Comparison of ENCODE assay signal across 21 mouse cellular contexts in the genomic region with DNA sequence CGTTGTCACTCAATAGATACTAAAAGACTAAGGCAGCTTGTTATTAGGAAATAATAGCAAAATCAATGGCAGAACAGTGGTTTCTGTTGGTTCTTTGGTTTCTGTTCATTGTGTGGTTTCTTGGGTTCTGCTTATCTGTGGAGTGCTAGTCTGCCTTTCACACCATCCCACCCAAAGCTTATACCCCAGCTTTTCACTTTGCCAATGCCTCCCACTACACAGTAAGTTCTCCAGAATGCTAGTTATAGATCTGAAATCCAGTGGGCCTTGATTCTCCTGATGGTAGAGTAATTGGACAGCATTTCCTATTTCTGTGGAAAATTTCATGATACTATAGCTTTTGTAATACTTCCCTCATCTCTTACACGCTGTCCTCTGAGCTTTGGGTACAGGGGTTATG.
"Had no signal": no experiment of that assay in that cellular context is flagged by ENCODE, and none has a peak within 500 bp of the region (broad histone marks: within the 10 kb centered on the region; RNA-seq: fewer than 3 reads in every experiment).

No protein-coding gene starts in this region.

- DNase-seq: heart, postnatal 14 days; heart, postnatal 36 days; heart, postnatal 4 days; kidney, adult 11 months; kidney, adult 18-20 months; kidney, adult 2 months; kidney, adult 8-10 months; kidney, adult 9 months; kidney, postnatal 10 days; kidney, postnatal 14 days; kidney, postnatal 25 days; kidney, postnatal 36 days; kidney, postnatal 4 days; layer of hippocampus, adult 9-11 months; layer of hippocampus, postnatal 36 days had no signal

- ATAC-seq: hindbrain, embryonic 16.5 days; hindbrain, postnatal 0 days; inflammation-experienced regulatory T-cells, adult 6 months; intestine, embryonic 15.5 days; intestine, embryonic 16.5 days; intestine, postnatal 0 days had no signal
